In genomic region chr1:132370681-132371173, GRCm38 (mm10) we compare ENCODE assay signal across 8 mouse cellular contexts. TPM values are rescaled to one million over a fixed set of nuclear protein-coding genes. Genes with fewer than 3 reads are reported as not detected.
A peak's percentile ranks its signal among the peaks of the same experiment; 100 is the strongest.
DNase-seq lines count a peak whose midpoint lies in the region.

No protein-coding gene starts in this region.

- DNase-seq in heart, adult 11 months, result peak; percentile 97
- no peak for DNase-seq in heart, adult 8-10 months (ENCODE audit: low spot score)
- DNase-seq in adrenal gland, postnatal 25 days, result peak; percentile 48
- peak; percentile 65 for DNase-seq in heart, postnatal 10 days
- peak; percentile 67 to 88 for DNase-seq in lung, postnatal 4 days
- DNase-seq in thymus, postnatal 4 days, result no peak
- no peak for DNase-seq in kidney, postnatal 14 days
- DNase-seq in left cerebral cortex, adult 9 months (ENCODE audit: low spot score in 2 of 2), result no peak

- intact Hi-C loops in heart, postnatal 10 days (cut with DNase I), result no loop called here

RNA-seq across cellular contexts. Expression of gene Tmcc2, which starts 20.4 kb away (rescaled TPM):
- 10 to 100 TPM; 27.5 to 31.3 (median 28.9) TPM for total RNA-seq in heart, adult 8-10 months (2022)
- total RNA-seq in adrenal gland, postnatal 25 days (2021), result 8.4 and 8.6 TPM in 2 replicates
- 10 to 100 TPM; 14.7 to 16.4 TPM for total RNA-seq in heart, postnatal 10 days (2021)

RNA-seq across cellular contexts. Expression of gene Dstyk, which starts 46.6 kb away (rescaled TPM):
- 10 to 100 TPM; 15.3 to 16.7 (median 16.0) TPM for total RNA-seq in heart, adult 8-10 months (2022)
- 20.7 and 26.8 TPM in 2 replicates for total RNA-seq in adrenal gland, postnatal 25 days (2021)
- 10 to 100 TPM; 19.7 to 24.7 TPM for total RNA-seq in heart, postnatal 10 days (2021)

RNA-seq across cellular contexts. Expression of gene Nuak2, which starts 54.8 kb away (rescaled TPM):
- 1 to 10 TPM; 3.8 to 5.2 (median 4.0) TPM for total RNA-seq in heart, adult 8-10 months (2022)
- total RNA-seq in adrenal gland, postnatal 25 days (2021), result 2.4 and 4.8 TPM in 2 replicates
- total RNA-seq in heart, postnatal 10 days (2021), result 1 to 10 TPM; 3.5 to 4.7 TPM

Comparison
In these comparisons a context has a peak if more than half of its experiments do, and no peak if none do; other contexts are left out.
1. DNase-seq: peak in heart, adult 11 months (single experiment), adrenal gland, postnatal 25 days (single experiment), heart, postnatal 10 days (2 of 2) and lung, postnatal 4 days (2 of 2); none in heart, adult 8-10 months (single experiment), thymus, postnatal 4 days (single experiment), kidney, postnatal 14 days (single experiment) and left cerebral cortex, adult 9 months (0 of 2).